Mouse (Mus musculus): Measurements from ENCODE around the gene Tcte1.

Gene Tcte1

GRCm38 (mm10) chr17:45584939-45585678 is 61.9 kb downstream of the Tcte1 start:
- peak; percentile 74 for DNase-seq (ENCODE audit: low read depth, low spot score)

- DNase-seq (ENCODE audit: low read depth, low spot score) = no peak
These were observed 62.7 kb downstream of the Tcte1 start for GRCm38 (mm10) chr17:45585725-45586448.

- DNase-seq (ENCODE audit: low read depth, low spot score) = peak; percentile 43
These were observed 63.2 kb downstream of the Tcte1 start for GRCm38 (mm10) chr17:45586449-45586837.

- DNase-seq (ENCODE audit: low read depth, low spot score) = no peak
These were observed 65.1 kb downstream of the Tcte1 start for GRCm38 (mm10) chr17:45588370-45588769.

- DNase-seq (ENCODE audit: low read depth, low spot score) = no peak
These were observed 66.0 kb downstream of the Tcte1 start for GRCm38 (mm10) chr17:45589236-45589635.

GRCm38 (mm10) chr17:45589844-45590243 is 66.6 kb downstream of the Tcte1 start:
- no peak for DNase-seq (ENCODE audit: low read depth, low spot score)

GRCm38 (mm10) chr17:45590410-45590809 is 67.2 kb downstream of the Tcte1 start:
- DNase-seq (ENCODE audit: low read depth, low spot score) = no peak

- no peak for DNase-seq (ENCODE audit: low read depth, low spot score)
These were observed 68.7 kb downstream of the Tcte1 start for GRCm38 (mm10) chr17:45591701-45592605.
